Mouse (Mus musculus): ENCODE measurements at regions not wholly inside any gene's neighbourhood (a gene's known extent, or its start where the extent isn't known, plus 50 kb on each side); places are given as distances from the start of the nearest gene placed in this dataset.
"Not testable (repeated sequence)": the region's sequence is repeated elsewhere in the genome, so short reads cannot be mapped to it uniquely, and the experiment has no call there.

- no peak for DNase-seq
Measured at GRCm38 (mm10) chr5:14309981-14310380, 204.7 kb upstream of the Pclo start.

- no peak for DNase-seq
Measured at GRCm38 (mm10) chr5:14311729-14312128, 203.0 kb upstream of the Pclo start.

GRCm38 (mm10) chr5:14320216-14320615 is 194.5 kb upstream of the Pclo start:
- DNase-seq = no peak

- DNase-seq = no peak
Measured at GRCm38 (mm10) chr5:14322000-14322399, 192.7 kb upstream of the Pclo start.

GRCm38 (mm10) chr5:14360446-14360845 is 154.3 kb upstream of the Pclo start:
- DNase-seq = no peak

GRCm38 (mm10) chr5:14389184-14389890 is 125.4 kb upstream of the Pclo start:
- peak; percentile 73 to 75 for DNase-seq

GRCm38 (mm10) chr5:14391793-14392192 is 122.9 kb upstream of the Pclo start:
- DNase-seq = no peak

GRCm38 (mm10) chr5:14403381-14403780 is 111.3 kb upstream of the Pclo start:
- DNase-seq = not testable (repeated sequence)

GRCm38 (mm10) chr5:14404344-14404743 is 110.4 kb upstream of the Pclo start:
- no peak for DNase-seq

- DNase-seq = no peak
Measured at GRCm38 (mm10) chr5:14415234-14415862, 99.4 kb upstream of the Pclo start.

GRCm38 (mm10) chr5:14453082-14453481 is 61.6 kb upstream of the Pclo start:
- peak in 1 of 2 experiments; percentile 0 for DNase-seq
